Mouse (Mus musculus) midbrain, postnatal 0 days (tissue): ENCODE results near the gene Syt13. TPM values are rescaled to one million over a fixed set of nuclear protein-coding genes. Genes with fewer than 3 reads are reported as not detected.
A peak's percentile ranks its signal among the peaks of the same experiment; 100 is the strongest.

Source experiments
- ATAC-seq: fragments of 200-750 bp; cut with Nextera tagmentation; 2 replicates; pipeline ENCODE4 v1.8.0; 2017; ENCODE audit warnings: moderate number of reproducible peaks, mild to moderate bottlenecking, moderate TSS enrichment, moderate library complexity; ENCODE audit not compliant: low FRiP score
- DNase-seq: peaks from one replicate; pipeline ENCODE4 v3.0.0-alpha.2; 2015; ENCODE audit warnings: low spot score
- H3K27ac ChIP-seq: fragments of 300-500 bp; sonication (generic); 2 replicates; pipeline ENCODE4 v1.5.1; 2014; ENCODE audit warnings: low read depth, mild to moderate bottlenecking, low read length, mixed read lengths
- H3K27me3 ChIP-seq: fragments of 300-500 bp; sonication (generic); 2 replicates; pipeline ENCODE4 v1.6.1; 2014; ENCODE audit warnings: low read length, control low read depth, mixed read lengths; ENCODE audit not compliant: insufficient read depth
- H3K36me3 ChIP-seq: fragments of 300-500 bp; sonication (generic); 2 replicates; pipeline ENCODE4 v1.6.1; 2014; ENCODE audit warnings: low read length, control low read depth, mixed read lengths; ENCODE audit not compliant: insufficient read depth
- H3K4me1 ChIP-seq: fragments of 300-500 bp; sonication (generic); 2 replicates; pipeline ENCODE4 v1.6.1; 2014; ENCODE audit warnings: mild to moderate bottlenecking, control low read depth, antibody characterized with exemption, low read length, mixed read lengths; ENCODE audit not compliant: insufficient read depth
- H3K4me2 ChIP-seq: fragments of 300-500 bp; sonication (generic); 2 replicates; pipeline ENCODE4 v1.6.1; 2014; ENCODE audit warnings: low read depth, mild to moderate bottlenecking, low read length, mixed read lengths; ENCODE audit not compliant: poor library complexity, severe bottlenecking
- H3K4me3 ChIP-seq: fragments of 300-500 bp; sonication (generic); 2 replicates; pipeline ENCODE4 v1.5.1; 2014; ENCODE audit warnings: low read depth, mild to moderate bottlenecking, low read length, moderate library complexity
- H3K9ac ChIP-seq: fragments of 300-500 bp; sonication (generic); replicated peaks from 2 replicates; pipeline ENCODE4 v1.6.1; 2014; ENCODE audit warnings: mild to moderate bottlenecking, low read length, moderate library complexity, mixed read lengths; ENCODE audit not compliant: poor library complexity, severe bottlenecking
- H3K9me3 ChIP-seq: fragments of 300-500 bp; sonication (generic); 2 replicates; pipeline ENCODE4 v1.6.1; 2016; ENCODE audit warnings: low read length, control low read depth
- CTCF ChIP-seq: IDR thresholded peaks from 2 replicates; pipeline ENCODE4 v1.5.1; 2016; ENCODE audit warnings: antibody characterized with exemption, mild to moderate bottlenecking
- WGBS: fragments of 180-500 bp; shearing (Covaris S2); extraction: QIAGEN DNeasy Blood & Tissue Kit; methylation state at CpG from one replicate; pipeline ENCODE4 v1.1.7; 2014; 5-methylcytosine and 5-hydroxymethylcytosine counted together
- polyA plus RNA-seq: library from polyadenylated mRNA; unstranded; fragments of >200 nt; fragmentation: Nextera tagmentation; extraction: Ambion mirVana; gene quantifications from 2 replicates; pipeline ENCODE4 v1.2.1, GENCODE M21; 2015
- total RNA-seq: library from RNA; depleted of rRNA; stranded (reverse); fragments of >200 nt; gene quantifications from 2 replicates; pipeline ENCODE4 v1.2.3, GENCODE M21; 2014

Syt13 gene
- total and polyA plus RNA-seq, 2 experiments from 2014 or later, result 106 to 188 TPM

- ATAC-seq, result no peak
- H3K9me3 ChIP-seq, result no peaks in the 10 kb centered on the region
- WGBS, result 6% methylated on average over 10 of the region's 10 CpGs
Measured at GRCm38 (mm10) chr2:92915659-92916631, 1.0 kb downstream of the Syt13 start.

GRCm38 (mm10) chr2:92917405-92918142, 2.7 kb downstream of the Syt13 start:
- DNase-seq, result no peak
- H3K9me3 ChIP-seq, result no peaks in the 10 kb centered on the region
- H3K4me2 ChIP-seq, result peak overlapping the region; percentile 57
- peak overlapping the region; percentile 39; the same call in 1 of the 2 replicates for H3K9ac ChIP-seq
- WGBS, result 48% methylated on average over 7 of the region's 7 CpGs
- H3K4me3 ChIP-seq, result peak overlapping the region; percentile 17; the same call in 1 of the 2 replicates
- H3K27me3 ChIP-seq, result no peaks in the 10 kb centered on the region
- no peaks in the 10 kb centered on the region for H3K36me3 ChIP-seq
- H3K27ac ChIP-seq, result no peak overlapping the region
- peaks cover 27% of the 10 kb centered on the region for H3K4me1 ChIP-seq
- ATAC-seq, result no peak
- TF ChIP-seq CTCF, result no peak

More at GRCm38 (mm10) chr2:92915659-92916631, 1.0 kb downstream of the Syt13 start:
- Histone ChIP-seq H3K4me3 (peak overlapping the region; percentile 68), H3K4me2 (peak overlapping the region; percentile 57), H3K4me1 (peaks cover 23% of the 10 kb centered on the region), H3K27me3 (no peaks in the 10 kb centered on the region), H3K36me3 (no peaks in the 10 kb centered on the region), H3K27ac (peak overlapping the region; percentile 86), H3K9ac (peak overlapping the region; percentile 91)
- no peak for TF ChIP-seq CTCF
- peak; percentile 47 for DNase-seq

DNA sequence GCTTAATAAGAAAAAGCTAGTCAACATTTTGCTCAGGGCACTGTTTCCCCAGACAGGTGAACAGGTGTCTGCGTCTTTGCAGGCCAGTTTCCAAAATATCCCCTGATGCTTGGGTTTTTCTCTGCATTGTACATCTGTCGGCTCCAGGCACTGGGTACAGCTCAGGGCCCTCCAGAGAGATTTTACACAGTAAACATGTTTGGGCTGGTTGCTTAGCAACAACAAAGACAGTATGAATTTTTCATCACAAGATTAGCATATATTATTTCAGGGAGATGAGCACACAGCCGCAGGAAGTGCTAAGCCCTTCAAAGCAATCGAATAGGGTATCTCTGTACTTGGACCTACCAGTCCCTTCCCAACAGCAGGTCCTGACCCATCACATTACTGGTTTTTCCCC, 5.8 kb downstream of the Syt13 start:
- no peaks in the 10 kb centered on the region for H3K27me3 ChIP-seq
- WGBS, result 15% methylated on average over 4 of the region's 4 CpGs
- peak; percentile 66 for ATAC-seq
- H3K9me3 ChIP-seq, result no peaks in the 10 kb centered on the region
- peaks cover 20% of the 10 kb centered on the region for H3K4me1 ChIP-seq
- H3K36me3 ChIP-seq, result no peaks in the 10 kb centered on the region; the same call in 1 of the 2 replicates
- H3K27ac ChIP-seq, result peak overlapping the region; percentile 43; the same call in 1 of the 2 replicates
- H3K4me2 ChIP-seq, result no peak overlapping the region
- TF ChIP-seq CTCF, result no peak
- no peak overlapping the region for H3K4me3 ChIP-seq
- no peak overlapping the region for H3K9ac ChIP-seq
- DNase-seq, result peak; percentile 88

DNA sequence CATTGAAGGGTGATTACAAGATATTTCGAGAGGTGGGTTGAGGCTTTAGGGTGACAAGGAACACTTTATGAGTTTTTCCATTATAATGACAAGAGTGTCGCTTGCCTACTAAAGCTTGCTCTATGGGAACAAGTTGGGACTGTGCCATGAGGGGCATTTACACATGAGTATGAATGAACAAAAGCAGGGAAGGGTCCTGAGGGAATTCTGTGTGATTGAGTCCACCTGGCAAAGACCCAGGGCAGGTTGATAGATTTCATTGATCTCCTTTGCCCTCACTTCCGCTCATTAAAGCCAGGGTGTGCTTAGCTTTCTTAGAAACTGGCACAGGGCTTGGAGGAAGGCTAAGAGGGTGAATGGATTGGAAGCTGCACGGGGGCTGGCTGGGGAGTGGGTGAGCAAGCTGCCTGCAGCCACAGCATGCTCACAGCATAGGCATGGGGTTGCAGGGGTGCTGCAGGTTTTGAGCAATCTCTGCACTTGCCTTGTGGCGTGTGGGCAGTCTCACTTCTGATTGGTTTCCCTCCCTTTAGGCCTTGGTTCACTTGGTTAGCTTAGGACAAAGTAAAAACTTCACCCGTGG, 9.9 kb downstream of the Syt13 start:
- H3K9me3 ChIP-seq, result no peaks in the 10 kb centered on the region
- no peaks in the 10 kb centered on the region for H3K27me3 ChIP-seq
- DNase-seq (no peak), ATAC-seq (no peak)
- no peak overlapping the region for H3K27ac ChIP-seq
- 55% methylated on average over 6 of the region's 6 CpGs for WGBS
- peaks cover 6% of the 10 kb centered on the region for H3K4me1 ChIP-seq
- no peak overlapping the region for H3K4me2 ChIP-seq
- H3K9ac ChIP-seq, result no peak overlapping the region
- TF ChIP-seq CTCF, result no peak
- no peaks in the 10 kb centered on the region; the same call in 1 of the 2 replicates for H3K36me3 ChIP-seq
- no peak overlapping the region for H3K4me3 ChIP-seq

GRCm38 (mm10) chr2:92929696-92930095, 14.8 kb downstream of the Syt13 start:
- Histone ChIP-seq H3K9me3 (no peaks in the 10 kb centered on the region), H3K4me2 (no peak overlapping the region), H3K9ac (no peak overlapping the region), H3K27me3 (no peaks in the 10 kb centered on the region), H3K27ac (no peak overlapping the region), H3K4me3 (no peak overlapping the region), H3K4me1 (peaks cover 6% of the 10 kb centered on the region; the same call in 1 of the 2 replicates), H3K36me3 (no peaks in the 10 kb centered on the region)
- WGBS, result 71% methylated on average over 5 of the region's 5 CpGs
- DNase-seq (no peak), ATAC-seq (no peak)
- no peak for TF ChIP-seq CTCF
